Mouse (Mus musculus) intestine, embryonic 15.5 days (tissue): ENCODE data around the gene Atp8a2. TPM values are rescaled to one million over a fixed set of nuclear protein-coding genes. Genes with fewer than 3 reads are reported as not detected.
"Not testable (repeated sequence)": the region's sequence is repeated elsewhere in the genome, so short reads cannot be mapped to it uniquely, and the experiment has no call there.

Experiments
- ATAC-seq: fragments of 200-750 bp; cut with Nextera tagmentation; 2 replicates; pipeline ENCODE4 v1.8.0; 2017; ENCODE audit warnings: moderate TSS enrichment, moderate library complexity
- H3K27ac ChIP-seq: fragments of 300-500 bp; sonication (generic); 2 replicates; pipeline ENCODE4 v1.5.1; 2015; ENCODE audit warnings: mild to moderate bottlenecking, inconsistent platforms
- H3K27me3 ChIP-seq: fragments of 300-500 bp; sonication (generic); replicated peaks from 2 replicates; pipeline ENCODE4 v1.6.1; 2015; ENCODE audit warnings: inconsistent platforms
- H3K36me3 ChIP-seq: fragments of 300-500 bp; sonication (generic); 2 replicates; pipeline ENCODE4 v1.6.1; 2015; ENCODE audit warnings: inconsistent platforms
- H3K4me1 ChIP-seq: fragments of 300-500 bp; sonication (generic); replicated peaks from 2 replicates; pipeline ENCODE4 v1.6.1; 2015; ENCODE audit warnings: inconsistent platforms
- H3K4me2 ChIP-seq: fragments of 300-500 bp; sonication (generic); replicated peaks from 2 replicates; pipeline ENCODE4 v1.6.1; 2015; ENCODE audit warnings: mild to moderate bottlenecking, inconsistent platforms
- H3K4me3 ChIP-seq: fragments of 300-500 bp; sonication (generic); replicated peaks from 2 replicates; pipeline ENCODE4 v1.5.1; 2015; ENCODE audit warnings: inconsistent platforms
- H3K9ac ChIP-seq: fragments of 300-500 bp; sonication (generic); 2 replicates; pipeline ENCODE4 v1.6.1; 2015; ENCODE audit warnings: inconsistent platforms
- H3K9me3 ChIP-seq: fragments of 300-500 bp; sonication (generic); 2 replicates; pipeline ENCODE4 v1.6.1; 2016; ENCODE audit warnings: inconsistent platforms
- WGBS: fragments of 180-500 bp; shearing (Covaris S2); methylation state at CpG from one replicate; pipeline ENCODE4 v1.1.7; 2015; 5-methylcytosine and 5-hydroxymethylcytosine counted together
- polyA plus RNA-seq: library from polyadenylated mRNA; unstranded; fragments of >200 nt; fragmentation: Nextera tagmentation; extraction: Ambion mirVana; gene quantifications from 2 replicates; pipeline ENCODE4 v1.2.1, GENCODE M21; 2015

Gene Atp8a2
- polyA plus RNA-seq, 1 experiment from 2014 or later = 7.0 TPM

GRCm38 (mm10) chr14:59931412-59932058 lies 265.4 kb downstream of the Atp8a2 start:
- Histone ChIP-seq H3K27ac (no peak overlapping the region), H3K4me1 (no peaks in the 10 kb centered on the region), H3K4me2 (no peak overlapping the region), H3K27me3 (no peaks in the 10 kb centered on the region), H3K4me3 (no peak overlapping the region), H3K36me3 (no peaks in the 10 kb centered on the region), H3K9me3 (no peaks in the 10 kb centered on the region), H3K9ac (no peak overlapping the region)
- 93% methylated on average over 13 of the region's 13 CpGs for WGBS
- ATAC-seq = no peak

- not testable (repeated sequence) for H3K9me3 ChIP-seq, H3K27me3 ChIP-seq, H3K4me1 ChIP-seq, H3K36me3 ChIP-seq, H3K4me3 ChIP-seq, H3K27ac ChIP-seq, H3K4me2 ChIP-seq, ATAC-seq, H3K9ac ChIP-seq
- 85% methylated on average over 1 of the region's 1 CpGs for WGBS
Measured at GRCm38 (mm10) chr14:59929190-59929589, 267.8 kb downstream of the Atp8a2 start.

- ATAC-seq = no peak
- no peak overlapping the region for H3K27ac ChIP-seq
- H3K9ac ChIP-seq = no peak overlapping the region
- WGBS = 82% methylated on average over 5 of the region's 5 CpGs
- H3K36me3 ChIP-seq = no peaks in the 10 kb centered on the region
- no peaks in the 10 kb centered on the region for H3K4me1 ChIP-seq
- H3K4me3 ChIP-seq = no peak overlapping the region
- H3K27me3 ChIP-seq = no peaks in the 10 kb centered on the region
- no peaks in the 10 kb centered on the region for H3K9me3 ChIP-seq
- no peak overlapping the region for H3K4me2 ChIP-seq
Measured at GRCm38 (mm10) chr14:59928781-59929180, 268.2 kb downstream of the Atp8a2 start.

DNA sequence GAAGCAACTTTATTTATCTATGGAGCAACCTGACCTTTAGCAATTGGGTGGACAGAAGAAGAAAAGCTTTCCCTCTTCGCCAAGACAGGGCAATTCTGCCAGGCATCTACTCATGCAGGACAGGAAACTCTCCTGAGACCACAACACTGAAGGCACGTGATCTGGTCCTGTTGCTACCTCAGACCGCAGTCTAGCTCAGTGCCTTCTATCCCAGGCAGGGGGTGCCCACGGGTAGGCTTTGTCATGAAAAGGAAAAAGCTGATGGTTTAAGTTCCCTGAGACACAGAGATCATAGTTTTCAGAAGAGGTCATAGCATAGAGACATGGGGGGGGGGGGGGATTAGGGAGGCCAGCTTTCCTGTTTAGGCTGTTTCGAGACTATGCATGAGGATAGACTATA lies 269.2 kb downstream of the Atp8a2 start:
- Histone ChIP-seq H3K4me3 (no peak overlapping the region), H3K4me2 (no peak overlapping the region), H3K4me1 (no peaks in the 10 kb centered on the region), H3K27ac (no peak overlapping the region), H3K9me3 (no peaks in the 10 kb centered on the region), H3K36me3 (no peaks in the 10 kb centered on the region), H3K27me3 (no peaks in the 10 kb centered on the region), H3K9ac (no peak overlapping the region)
- 80% methylated on average over 5 of the region's 5 CpGs for WGBS
- no peak for ATAC-seq

- no peaks in the 10 kb centered on the region for H3K27me3 ChIP-seq
- H3K36me3 ChIP-seq = no peaks in the 10 kb centered on the region
- H3K9me3 ChIP-seq = no peaks in the 10 kb centered on the region
- 35% methylated on average over 8 of the region's 8 CpGs for whole genome bisulfite sequencing
- H3K9ac ChIP-seq = no peak overlapping the region
- no peak overlapping the region for H3K27ac ChIP-seq
- 0 out of 2 replicates have a peak, but pooled peaks have one; percentile 17 for ATAC-seq
- no peak overlapping the region for H3K4me2 ChIP-seq
- H3K4me3 ChIP-seq = no peak overlapping the region
- peaks cover 2% of the 10 kb centered on the region; the same call in 1 of the 2 replicates for H3K4me1 ChIP-seq
Measured at GRCm38 (mm10) chr14:59919865-59920264, 277.1 kb downstream of the Atp8a2 start.

DNA sequence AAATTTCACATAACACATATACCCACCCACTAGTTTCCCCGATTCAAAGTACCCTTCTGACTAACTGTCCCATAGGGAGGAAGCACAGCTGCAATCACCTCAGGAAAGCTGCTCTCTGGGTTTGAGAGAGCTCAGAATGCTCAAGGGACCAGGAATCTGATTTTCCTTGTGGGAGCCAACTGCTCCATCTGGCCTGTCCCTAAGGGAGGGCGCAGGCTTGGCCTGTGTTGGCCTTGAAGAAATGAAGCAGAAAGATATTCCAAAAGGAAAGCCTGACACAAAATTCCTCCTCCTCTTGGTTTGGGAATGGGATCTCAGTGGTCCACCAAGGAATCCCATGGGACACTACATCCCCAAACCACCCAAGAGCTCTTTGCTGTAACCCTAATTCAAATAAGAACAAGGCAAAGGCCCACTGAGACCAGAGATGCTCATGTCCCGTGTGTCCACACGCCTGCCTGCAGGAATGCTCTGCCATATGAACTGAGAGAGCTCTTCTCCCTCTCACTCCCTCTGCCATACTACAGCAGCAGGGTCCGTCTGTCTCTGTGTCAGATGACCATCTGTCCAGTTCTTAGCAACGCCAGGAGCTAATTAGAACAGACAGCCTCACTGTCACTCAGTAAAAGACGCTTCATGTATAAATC lies 293.4 kb downstream of the Atp8a2 start:
- no peak overlapping the region for H3K9ac ChIP-seq
- no peak overlapping the region for H3K27ac ChIP-seq
- H3K36me3 ChIP-seq = no peaks in the 10 kb centered on the region
- no peak overlapping the region for H3K4me3 ChIP-seq
- H3K4me2 ChIP-seq = no peak overlapping the region
- WGBS = 90% methylated on average over 7 of the region's 7 CpGs
- H3K4me1 ChIP-seq = no peaks in the 10 kb centered on the region
- no peaks in the 10 kb centered on the region for H3K27me3 ChIP-seq
- H3K9me3 ChIP-seq = no peaks in the 10 kb centered on the region
- no peak for ATAC-seq

- WGBS = 76% methylated on average over 1 of the region's 1 CpGs
- ATAC-seq = no peak
- no peak overlapping the region for H3K4me2 ChIP-seq
- H3K27me3 ChIP-seq = no peaks in the 10 kb centered on the region
- no peaks in the 10 kb centered on the region for H3K9me3 ChIP-seq
- no peak overlapping the region for H3K27ac ChIP-seq
- no peaks in the 10 kb centered on the region for H3K4me1 ChIP-seq
- no peak overlapping the region for H3K9ac ChIP-seq
- no peak overlapping the region for H3K4me3 ChIP-seq
- H3K36me3 ChIP-seq = no peaks in the 10 kb centered on the region
Measured at GRCm38 (mm10) chr14:59893971-59894370, 303.0 kb downstream of the Atp8a2 start.

- H3K36me3 ChIP-seq = no peaks in the 10 kb centered on the region
- 85% methylated on average over 8 of the region's 8 CpGs for WGBS
- no peak overlapping the region for H3K27ac ChIP-seq
- H3K4me1 ChIP-seq = peaks cover 7% of the 10 kb centered on the region; the same call in 1 of the 2 replicates
- no peak overlapping the region for H3K9ac ChIP-seq
- ATAC-seq = no peak
- H3K27me3 ChIP-seq = no peaks in the 10 kb centered on the region
- H3K4me2 ChIP-seq = no peak overlapping the region
- no peak overlapping the region for H3K4me3 ChIP-seq
- no peaks in the 10 kb centered on the region for H3K9me3 ChIP-seq
Measured at GRCm38 (mm10) chr14:59892084-59892483, 304.9 kb downstream of the Atp8a2 start.

GRCm38 (mm10) chr14:59891491-59891890 lies 305.5 kb downstream of the Atp8a2 start:
- H3K9me3 ChIP-seq = no peaks in the 10 kb centered on the region
- no peak overlapping the region for H3K9ac ChIP-seq
- no peak for ATAC-seq
- peaks cover 8% of the 10 kb centered on the region; the same call in 1 of the 2 replicates for H3K4me1 ChIP-seq
- H3K4me2 ChIP-seq = no peak overlapping the region
- no peaks in the 10 kb centered on the region for H3K27me3 ChIP-seq
- no peaks in the 10 kb centered on the region for H3K36me3 ChIP-seq
- 88% methylated on average over 5 of the region's 5 CpGs for WGBS
- H3K27ac ChIP-seq = no peak overlapping the region
- H3K4me3 ChIP-seq = no peak overlapping the region

GRCm38 (mm10) chr14:59890818-59891217 lies 306.2 kb downstream of the Atp8a2 start:
- 45% methylated on average over 5 of the region's 5 CpGs for WGBS

DNA sequence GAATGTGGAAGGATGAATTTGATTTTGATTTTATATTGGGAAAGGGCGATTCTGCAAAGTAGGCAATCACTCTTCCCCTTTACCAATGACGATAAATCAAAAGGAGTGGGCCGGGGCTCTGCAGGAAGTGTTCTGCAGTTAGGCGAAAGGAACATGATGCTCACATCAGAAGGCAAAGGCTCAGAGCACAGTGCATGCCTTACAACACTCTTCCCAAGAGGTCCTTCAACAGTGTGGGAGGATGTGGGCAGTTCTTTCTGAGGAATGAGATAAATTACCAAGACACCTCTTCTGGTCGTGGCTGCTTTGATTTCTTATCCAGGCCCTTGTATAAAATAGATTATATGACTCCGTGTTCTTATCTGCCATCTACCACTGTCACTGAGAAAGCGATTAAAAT lies 306.9 kb downstream of the Atp8a2 start:
- Histone ChIP-seq H3K27ac (no peak overlapping the region), H3K4me1 (peaks cover 8% of the 10 kb centered on the region; the same call in 1 of the 2 replicates), H3K4me3 (no peak overlapping the region), H3K27me3 (no peaks in the 10 kb centered on the region), H3K36me3 (no peaks in the 10 kb centered on the region), H3K9ac (no peak overlapping the region), H3K9me3 (no peaks in the 10 kb centered on the region), H3K4me2 (no peak overlapping the region)
- WGBS = 62% methylated on average over 7 of the region's 7 CpGs
- ATAC-seq = no peak

More at GRCm38 (mm10) chr14:59890818-59891217, 306.2 kb downstream of the Atp8a2 start:
- Histone ChIP-seq H3K27ac (no peak overlapping the region), H3K27me3 (no peaks in the 10 kb centered on the region), H3K36me3 (no peaks in the 10 kb centered on the region), H3K9me3 (no peaks in the 10 kb centered on the region), H3K4me1 (peaks cover 8% of the 10 kb centered on the region; the same call in 1 of the 2 replicates), H3K9ac (no peak overlapping the region), H3K4me2 (no peak overlapping the region), H3K4me3 (no peak overlapping the region)
- no peak for ATAC-seq

- Histone ChIP-seq H3K4me2 (no peak overlapping the region), H3K9ac (no peak overlapping the region), H3K4me3 (no peak overlapping the region), H3K36me3 (no peaks in the 10 kb centered on the region), H3K9me3 (no peaks in the 10 kb centered on the region), H3K27ac (no peak overlapping the region), H3K4me1 (peaks cover 8% of the 10 kb centered on the region; the same call in 1 of the 2 replicates), H3K27me3 (no peaks in the 10 kb centered on the region)
- ATAC-seq = no peak
- WGBS = 97% methylated on average over 1 of the region's 1 CpGs
Measured at GRCm38 (mm10) chr14:59888446-59888845, 308.5 kb downstream of the Atp8a2 start.

DNA sequence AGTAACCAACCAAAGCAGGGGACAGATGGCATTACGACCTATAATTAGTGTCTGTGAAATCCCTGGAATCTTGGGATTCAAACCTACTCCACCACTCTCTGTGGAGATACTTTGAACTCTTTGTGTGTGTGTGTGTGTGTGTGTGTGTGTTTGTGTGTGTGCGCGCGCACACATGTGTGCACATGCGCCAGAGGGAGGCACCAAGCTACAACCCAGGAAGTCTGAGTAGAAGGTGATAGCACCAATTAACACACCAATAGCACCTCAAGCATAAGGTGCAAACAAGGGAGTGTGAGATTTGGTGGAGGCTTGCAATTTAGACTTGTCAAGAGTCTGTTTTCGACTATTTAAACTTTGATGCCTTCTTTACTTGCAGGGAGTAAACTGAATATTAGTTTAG lies 308.9 kb downstream of the Atp8a2 start:
- Histone ChIP-seq H3K27me3 (no peaks in the 10 kb centered on the region), H3K4me1 (peaks cover 8% of the 10 kb centered on the region; the same call in 1 of the 2 replicates), H3K4me2 (no peak overlapping the region), H3K9me3 (no peaks in the 10 kb centered on the region), H3K4me3 (no peak overlapping the region), H3K9ac (no peak overlapping the region), H3K36me3 (no peaks in the 10 kb centered on the region), H3K27ac (no peak overlapping the region)
- no peak for ATAC-seq
- 80% methylated on average over 6 of the region's 6 CpGs for WGBS
